Mouse (Mus musculus) lung, embryonic 16.5 days (tissue): ENCODE data around the gene Zdhhc1. TPM values are rescaled to one million over a fixed set of nuclear protein-coding genes. Genes with fewer than 3 reads are reported as not detected.

ENCODE experiments used
- ATAC-seq: fragments of 200-750 bp; cut with Nextera tagmentation; 2 replicates; pipeline ENCODE4 v1.8.0; 2017; ENCODE audit warnings: low read depth, mild to moderate bottlenecking, moderate library complexity
- H3K27ac ChIP-seq: fragments of 300-500 bp; sonication (generic); 2 replicates; pipeline ENCODE4 v1.5.1; 2014; ENCODE audit warnings: mild to moderate bottlenecking, control low read depth, low read length
- H3K27me3 ChIP-seq: fragments of 300-500 bp; sonication (generic); 2 replicates; pipeline ENCODE4 v1.6.1; 2014; ENCODE audit warnings: low read depth, low read length, mixed read lengths; ENCODE audit not compliant: control insufficient read depth, insufficient read depth
- H3K36me3 ChIP-seq: fragments of 300-500 bp; sonication (generic); 2 replicates; pipeline ENCODE4 v1.6.1; 2014; ENCODE audit warnings: low read length; ENCODE audit not compliant: control insufficient read depth, insufficient read depth
- H3K4me1 ChIP-seq: fragments of 300-500 bp; sonication (generic); replicated peaks from 2 replicates; pipeline ENCODE4 v1.6.1; 2014; ENCODE audit warnings: low read length, mixed read lengths; ENCODE audit not compliant: control insufficient read depth, insufficient read depth
- H3K4me2 ChIP-seq: fragments of 300-500 bp; sonication (generic); 2 replicates; pipeline ENCODE4 v1.6.1; 2014; ENCODE audit warnings: low read depth, low read length, control low read depth
- H3K4me3 ChIP-seq: fragments of 300-500 bp; sonication (generic); 2 replicates; pipeline ENCODE4 v1.5.1; 2014; ENCODE audit warnings: mild to moderate bottlenecking, low read length, control low read depth
- H3K9ac ChIP-seq: fragments of 300-500 bp; sonication (generic); 2 replicates; pipeline ENCODE4 v1.6.1; 2014; ENCODE audit warnings: low read length, control low read depth
- H3K9me3 ChIP-seq: fragments of 300-500 bp; sonication (generic); 2 replicates; pipeline ENCODE4 v1.6.1; 2016; ENCODE audit warnings: low read length; ENCODE audit not compliant: control insufficient read depth
- WGBS: fragments of 180-500 bp; shearing (Covaris S2); extraction: QIAGEN DNeasy Blood & Tissue Kit; methylation state at CpG from one replicate; pipeline ENCODE4 v1.1.7; 2014; 5-methylcytosine and 5-hydroxymethylcytosine counted together
- polyA plus RNA-seq: library from polyadenylated mRNA; unstranded; fragments of >200 nt; fragmentation: Nextera tagmentation; extraction: Ambion mirVana; gene quantifications from 2 replicates; pipeline ENCODE4 v1.2.1, GENCODE M21; 2015

Zdhhc1 gene
- polyA plus RNA-seq, 1 experiment from 2014 or later = 48.3 TPM

DNA sequence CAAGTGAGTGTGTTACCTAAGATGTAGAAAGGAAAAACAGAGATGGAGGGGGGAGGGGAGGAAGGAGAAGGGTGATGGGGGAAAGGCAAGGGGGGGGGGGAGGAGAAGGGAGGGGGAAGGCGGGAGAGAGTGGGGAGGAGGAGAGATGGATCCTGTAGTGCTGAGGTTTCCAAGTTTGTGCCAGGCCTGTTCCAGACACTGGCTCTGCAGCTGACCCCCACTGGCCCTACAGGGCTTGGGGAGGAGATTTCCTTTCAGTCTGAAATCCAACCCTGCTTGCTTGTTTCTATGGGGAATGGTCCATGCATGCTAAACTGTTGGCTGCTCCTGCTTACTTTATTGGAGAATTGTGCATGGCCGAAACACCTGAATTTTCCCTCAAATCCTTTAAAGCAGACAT lies 12.1 kb upstream of the Zdhhc1 start:
- no peaks in the 10 kb centered on the region for H3K9me3 ChIP-seq
- no peak overlapping the region for H3K9ac ChIP-seq
- peaks cover 24% of the 10 kb centered on the region for H3K4me1 ChIP-seq
- H3K27ac ChIP-seq = no peak overlapping the region
- H3K27me3 ChIP-seq = no peaks in the 10 kb centered on the region
- H3K4me3 ChIP-seq = no peak overlapping the region
- no peaks in the 10 kb centered on the region for H3K36me3 ChIP-seq
- ATAC-seq = peak; percentile 51; the same call in 1 of the 2 replicates
- H3K4me2 ChIP-seq = no peak overlapping the region
- 49% methylated on average over 2 of the region's 2 CpGs for WGBS

DNA sequence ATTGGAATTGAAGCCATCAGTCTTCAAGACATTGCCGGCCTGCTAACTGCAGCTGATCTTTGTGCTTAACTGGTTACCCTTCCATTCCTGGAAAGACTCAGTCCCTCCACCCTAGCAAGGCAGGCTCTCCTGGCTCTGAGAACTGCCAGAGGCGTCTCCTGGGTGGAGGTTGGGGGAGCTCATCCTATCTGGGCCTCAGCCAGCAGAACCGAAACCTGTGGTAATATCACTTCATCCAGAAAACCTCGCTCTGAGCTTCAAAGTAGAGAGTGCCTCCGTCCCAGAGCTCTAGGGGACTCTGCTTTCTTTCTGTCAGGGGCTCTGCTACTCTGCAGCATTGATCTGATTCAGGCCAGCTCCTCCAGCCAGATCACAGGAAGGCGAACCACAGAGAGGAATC lies 10.3 kb upstream of the Zdhhc1 start:
- Histone ChIP-seq H3K4me3 (no peak overlapping the region), H3K4me2 (no peak overlapping the region), H3K27me3 (no peaks in the 10 kb centered on the region), H3K27ac (no peak overlapping the region), H3K9ac (no peak overlapping the region), H3K36me3 (no peaks in the 10 kb centered on the region), H3K4me1 (peaks cover 24% of the 10 kb centered on the region), H3K9me3 (no peaks in the 10 kb centered on the region)
- WGBS = 69% methylated on average over 6 of the region's 6 CpGs
- no peak for ATAC-seq

DNA sequence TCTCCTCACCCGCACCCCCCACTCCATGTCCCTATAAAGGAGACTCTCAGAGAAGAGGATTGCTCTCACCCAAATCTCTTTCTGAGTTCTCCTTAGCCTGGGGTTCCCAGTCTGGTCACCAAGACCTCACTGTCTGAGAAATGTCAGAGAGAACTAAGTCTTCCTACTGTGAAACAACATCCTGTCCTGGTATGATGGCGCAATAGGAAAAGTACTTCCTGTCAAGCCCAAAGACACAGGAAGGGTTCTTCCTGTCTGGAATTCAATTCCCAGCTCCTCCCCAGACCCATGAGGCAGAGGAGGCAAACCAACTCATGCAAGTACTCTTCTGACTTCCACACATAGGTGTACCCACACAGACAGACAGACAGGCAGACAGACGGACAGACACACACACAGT lies 7.9 kb upstream of the Zdhhc1 start:
- Histone ChIP-seq H3K36me3 (no peaks in the 10 kb centered on the region), H3K4me1 (peaks cover 14% of the 10 kb centered on the region), H3K4me3 (no peak overlapping the region), H3K27me3 (no peaks in the 10 kb centered on the region), H3K9me3 (no peaks in the 10 kb centered on the region), H3K4me2 (no peak overlapping the region), H3K27ac (peak overlapping the region; percentile 70), H3K9ac (no peak overlapping the region)
- ATAC-seq = peak; percentile 60
- WGBS = 86% methylated on average over 3 of the region's 3 CpGs

DNA sequence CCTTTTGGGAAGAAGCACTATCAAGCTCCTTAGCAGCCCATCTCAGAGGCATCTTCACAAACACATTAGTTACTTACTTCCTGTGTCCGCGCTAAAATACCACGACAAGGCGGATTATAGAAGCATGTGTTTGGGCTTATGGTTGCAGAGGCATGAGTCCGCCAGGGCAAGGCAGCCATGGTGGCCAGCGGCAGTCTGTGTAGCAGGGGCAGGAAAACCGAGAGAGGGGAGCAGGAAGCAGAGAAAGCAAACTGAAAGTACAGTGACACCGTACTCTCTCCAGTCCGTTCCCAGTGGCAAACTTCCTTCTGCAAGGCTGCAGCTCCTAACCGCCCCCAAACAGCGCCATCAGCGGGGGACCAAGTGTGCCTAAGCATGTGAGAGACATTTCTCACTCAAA lies 3.1 kb upstream of the Zdhhc1 start:
- 60% methylated on average over 12 of the region's 12 CpGs for WGBS
- no peak for ATAC-seq

GRCm38 (mm10) chr8:105495350-105496302 lies 1.1 kb downstream of the Zdhhc1 start:
- H3K36me3 ChIP-seq = no peaks in the 10 kb centered on the region
- peak overlapping the region; percentile 87 for H3K4me2 ChIP-seq
- no peaks in the 10 kb centered on the region for H3K27me3 ChIP-seq
- no peak for ATAC-seq
- 23% methylated on average over 17 of the region's 17 CpGs for WGBS
- H3K27ac ChIP-seq = peak overlapping the region; percentile 91
- no peaks in the 10 kb centered on the region for H3K9me3 ChIP-seq
- peak overlapping the region; percentile 87 for H3K4me3 ChIP-seq
- H3K4me1 ChIP-seq = peaks cover 21% of the 10 kb centered on the region
- H3K9ac ChIP-seq = peak overlapping the region; percentile 93

More for the DNA sequence above, 3.1 kb upstream of the Zdhhc1 start:
- Histone ChIP-seq H3K27me3 (no peaks in the 10 kb centered on the region), H3K9me3 (no peaks in the 10 kb centered on the region), H3K27ac (no peak overlapping the region; the same call in 1 of the 2 replicates), H3K4me3 (peak overlapping the region; percentile 17; the same call in 1 of the 2 replicates), H3K36me3 (no peaks in the 10 kb centered on the region), H3K9ac (peak overlapping the region; percentile 28; the same call in 1 of the 2 replicates), H3K4me2 (peak overlapping the region; percentile 15), H3K4me1 (peaks cover 23% of the 10 kb centered on the region)

GRCm38 (mm10) chr8:105494566-105494965 lies 2.1 kb downstream of the Zdhhc1 start:
- Histone ChIP-seq H3K9ac (no peak overlapping the region), H3K4me2 (peak overlapping the region; percentile 87), H3K27ac (peak overlapping the region; percentile 91), H3K4me3 (no peak overlapping the region), H3K4me1 (peaks cover 21% of the 10 kb centered on the region), H3K27me3 (no peaks in the 10 kb centered on the region), H3K36me3 (no peaks in the 10 kb centered on the region), H3K9me3 (no peaks in the 10 kb centered on the region)
- WGBS = 53% methylated on average over 3 of the region's 3 CpGs
- peak; percentile 59 for ATAC-seq

- WGBS = 10% methylated on average over 3 of the region's 3 CpGs
- H3K36me3 ChIP-seq = no peaks in the 10 kb centered on the region
- peaks cover 21% of the 10 kb centered on the region for H3K4me1 ChIP-seq
- no peak overlapping the region for H3K4me2 ChIP-seq
- H3K9ac ChIP-seq = no peak overlapping the region
- no peaks in the 10 kb centered on the region for H3K9me3 ChIP-seq
- H3K4me3 ChIP-seq = no peak overlapping the region
- no peak for ATAC-seq
- no peaks in the 10 kb centered on the region for H3K27me3 ChIP-seq
- peak overlapping the region; percentile 91 for H3K27ac ChIP-seq
Measured at GRCm38 (mm10) chr8:105493495-105493894, 3.2 kb downstream of the Zdhhc1 start.

- Histone ChIP-seq H3K9ac (no peak overlapping the region), H3K27ac (no peak overlapping the region), H3K36me3 (no peaks in the 10 kb centered on the region), H3K27me3 (no peaks in the 10 kb centered on the region), H3K4me2 (no peak overlapping the region), H3K4me3 (no peak overlapping the region), H3K9me3 (no peaks in the 10 kb centered on the region), H3K4me1 (no peaks in the 10 kb centered on the region; the same call in 1 of the 2 replicates)
- no peak for ATAC-seq
- WGBS = 58% methylated on average over 1 of the region's 1 CpGs
Measured at GRCm38 (mm10) chr8:105489281-105489680, 7.4 kb downstream of the Zdhhc1 start.

DNA sequence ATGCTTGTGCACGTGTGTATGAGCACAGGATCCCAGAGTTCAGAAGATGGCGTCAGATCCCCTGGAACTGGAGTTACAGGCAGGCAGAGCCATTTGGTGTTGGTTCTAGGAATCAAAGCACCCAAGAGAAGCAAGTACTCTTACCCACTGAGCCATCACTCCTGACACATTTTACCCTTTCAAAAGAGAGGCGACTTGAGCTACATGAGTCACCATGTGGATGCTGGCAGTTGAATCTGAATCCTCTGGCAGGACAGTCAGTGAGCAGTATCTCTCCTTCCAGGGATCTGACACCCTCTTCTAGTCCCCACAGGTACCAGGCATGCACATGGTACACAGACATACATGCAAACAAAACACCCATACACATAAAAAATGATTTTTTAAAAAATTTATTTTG lies 8.6 kb downstream of the Zdhhc1 start:
- WGBS = 65% methylated on average over 3 of the region's 3 CpGs

More for the DNA sequence above, 8.6 kb downstream of the Zdhhc1 start:
- Histone ChIP-seq H3K27ac (no peak overlapping the region), H3K4me1 (no peaks in the 10 kb centered on the region), H3K9me3 (no peaks in the 10 kb centered on the region), H3K27me3 (no peaks in the 10 kb centered on the region), H3K9ac (no peak overlapping the region), H3K4me2 (no peak overlapping the region), H3K4me3 (no peak overlapping the region), H3K36me3 (no peaks in the 10 kb centered on the region)
- ATAC-seq = no peak
